Mouse (Mus musculus) liver, embryonic 14.5 days (tissue): Measurements from ENCODE around the gene Ppp1r18. TPM values are rescaled to one million over a fixed set of nuclear protein-coding genes. Genes with fewer than 3 reads are reported as not detected.

Experiments used
- ATAC-seq: fragments of 200-750 bp; cut with Nextera tagmentation; 2 replicates; pipeline ENCODE4 v1.8.0; 2017; ENCODE audit warnings: moderate number of reproducible peaks, mild to moderate bottlenecking, moderate library complexity; ENCODE audit not compliant: insufficient read depth
- DNase-seq, 3 experiments: peaks; one replicate each; pipeline ENCODE4 v3.0.0-alpha.2; 2012 to 2013; ENCODE audit warnings: low read depth in 3 of 3, low spot score in 3 of 3
- H3K27ac ChIP-seq: fragments of 300-500 bp; sonication (generic); 2 replicates; pipeline ENCODE4 v1.5.1; 2014; ENCODE audit warnings: moderate library complexity, mild to moderate bottlenecking, control low read depth, inconsistent platforms
- H3K27me3 ChIP-seq: fragments of 300-500 bp; sonication (generic); 2 replicates; pipeline ENCODE4 v1.6.1; 2014; ENCODE audit warnings: mild to moderate bottlenecking, low read length, moderate library complexity; ENCODE audit not compliant: control insufficient read depth, insufficient read depth
- H3K36me3 ChIP-seq: fragments of 300-500 bp; sonication (generic); replicated peaks from 2 replicates; pipeline ENCODE4 v1.6.1; 2014; ENCODE audit warnings: low read depth; ENCODE audit not compliant: control insufficient read depth, insufficient read depth
- H3K4me1 ChIP-seq, 2 experiments: fragments of 200-500 bp in 1 of 2; fragments of 300-500 bp in 1 of 2; sonication (generic) in 1 of 2; replicated peaks; 2 replicates each; pipeline ENCODE4 v1.6.1; 2012 to 2014; ENCODE audit warnings: antibody characterized with exemption in 1 of 2, inconsistent platforms in 1 of 2, low read length in 1 of 2; ENCODE audit not compliant: control insufficient read depth in 2 of 2, insufficient read depth in 2 of 2
- H3K4me2 ChIP-seq: fragments of 300-500 bp; sonication (generic); 2 replicates; pipeline ENCODE4 v1.6.1; 2014; ENCODE audit warnings: low read depth, mild to moderate bottlenecking, control low read depth, moderate library complexity
- H3K4me3 ChIP-seq, 2 experiments: fragments of 200-500 bp in 1 of 2; fragments of 300-500 bp in 1 of 2; sonication (generic) in 1 of 2; 2 replicates each; pipeline ENCODE4 v1.5.1; 2012 to 2014; ENCODE audit warnings: low read depth in 2 of 2, low read length in 2 of 2, mild to moderate bottlenecking in 2 of 2, control low read depth in 1 of 2, inconsistent platforms in 1 of 2, moderate library complexity in 1 of 2; ENCODE audit not compliant: insufficient read depth in 1 of 2
- H3K9ac ChIP-seq: fragments of 300-500 bp; sonication (generic); replicated peaks from 2 replicates; pipeline ENCODE4 v1.6.1; 2014; ENCODE audit warnings: mild to moderate bottlenecking, control low read depth, moderate library complexity
- H3K9me3 ChIP-seq: fragments of 300-500 bp; sonication (generic); 2 replicates; pipeline ENCODE4 v1.6.1; 2016; ENCODE audit warnings: low read length, mixed read lengths; ENCODE audit not compliant: control insufficient read depth
- CTCF ChIP-seq: IDR thresholded peaks from 2 replicates; pipeline ENCODE4 v1.5.1; 2016; ENCODE audit warnings: antibody characterized with exemption, low read depth, control low read depth
- EP300 ChIP-seq: IDR thresholded peaks from 2 replicates; pipeline ENCODE4 v1.6.1; 2016; ENCODE audit warnings: antibody characterized with exemption, low read depth
- WGBS: fragments of 180-500 bp; shearing (Covaris S2); extraction: QIAGEN DNeasy Blood & Tissue Kit; methylation state at CpG from one replicate; pipeline ENCODE4 v1.1.7; 2014; ENCODE audit not compliant: insufficient replicate concordance; 5-methylcytosine and 5-hydroxymethylcytosine counted together
- polyA plus RNA-seq, 2 experiments: library from polyadenylated mRNA; depleted of rRNA in 1 of 2; stranded (reverse) in 1 of 2; unstranded in 1 of 2; fragments of >200 nt; fragmentation: Nextera tagmentation in 1 of 2; extraction: Ambion mirVana in 1 of 2; gene quantifications; 2 replicates each; pipeline versions ENCODE4 v1.2.1 to v1.2.3; 2012 to 2014

Ppp1r18 gene
- polyA plus RNA-seq, 2 experiments, result 8.2 to 8.7 TPM

DNA sequence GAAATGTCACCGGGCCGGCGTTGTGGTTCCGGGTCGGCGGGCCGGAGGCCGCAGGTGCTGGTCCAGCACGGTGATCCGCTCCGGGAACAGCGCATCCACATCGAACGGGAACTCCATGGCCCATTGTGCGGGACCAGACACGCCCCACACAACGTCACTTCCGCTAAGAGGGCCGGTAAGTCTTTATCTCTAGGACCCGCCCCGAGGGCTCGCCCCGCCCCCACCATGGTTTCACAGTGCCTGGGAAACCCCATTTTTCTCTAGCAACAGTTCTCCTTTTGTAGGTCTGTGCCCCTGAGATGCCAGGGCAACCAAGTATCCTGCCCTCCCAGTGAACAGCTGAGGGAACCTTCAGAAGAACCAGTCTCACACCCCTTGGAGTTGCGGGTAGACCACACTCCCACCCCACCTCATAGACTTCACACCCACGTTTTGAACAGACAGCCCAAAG lies 44.6 kb downstream of the Ppp1r18 start, which contains the start of gene Atat1:
Gene Atat1 (minus strand): TSS at position 157 of the 451 bp plus-strand sequence.
- peak within 1 kb of the TSS; percentile 53 for H3K9ac ChIP-seq
- H3K27me3 ChIP-seq, result no peaks in the 10 kb centered on the region
- WGBS, result 2% methylated on average over 25 of the region's 25 CpGs
- H3K27ac ChIP-seq, result peak within 1 kb of the TSS; percentile 65
- H3K4me1 ChIP-seq, result peaks cover 12 to 18% of the 10 kb centered on the region in 2 experiments
- H3K4me2 ChIP-seq, result peak within 1 kb of the TSS; percentile 72
- H3K4me3 ChIP-seq, result peak within 1 kb of the TSS; percentile 69 to 92
- DNase-seq (peak; percentile 88 to 93 (median 88)), ATAC-seq (peak; percentile 85)
- no peak for TF ChIP-seq CTCF
- TF ChIP-seq EP300, result no peak
- H3K36me3 ChIP-seq, result peaks cover 26% of the 10 kb centered on the region
- H3K9me3 ChIP-seq, result no peaks in the 10 kb centered on the region

DNA sequence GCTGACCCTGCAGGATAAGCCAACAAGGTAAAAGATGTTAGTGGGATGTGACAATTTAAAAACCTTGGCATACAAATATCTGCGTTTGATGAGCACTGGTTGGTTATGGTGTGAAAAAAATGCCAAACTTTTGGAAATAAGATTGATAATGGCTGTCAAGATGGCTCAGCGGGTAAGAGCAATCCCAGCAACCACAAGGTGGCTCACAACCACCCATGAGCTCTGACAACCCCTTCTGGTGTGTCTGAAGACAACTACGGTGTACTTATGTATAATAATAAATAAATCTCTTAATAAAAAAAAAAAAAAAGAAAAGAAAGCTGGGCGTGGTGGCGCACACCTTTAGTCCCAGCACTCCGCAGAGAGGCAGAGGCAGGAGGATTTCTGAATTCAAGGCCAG lies 49.6 kb downstream of the Ppp1r18 start:
- Histone ChIP-seq H3K4me1 (peaks cover 11 to 21% of the 10 kb centered on the region in 2 experiments), H3K9ac (peak overlapping the region; percentile 78; the same call in 1 of the 2 replicates), H3K27me3 (no peaks in the 10 kb centered on the region), H3K4me3 (peak overlapping the region; percentile 85 to 88; a peak in 3 of 4 replicates), H3K9me3 (no peaks in the 10 kb centered on the region), H3K36me3 (peaks cover 33% of the 10 kb centered on the region), H3K27ac (no peak overlapping the region), H3K4me2 (peak overlapping the region; percentile 66)
- DNase-seq, result no peak
- 50% methylated on average over 6 of the region's 6 CpGs for WGBS
- no peak for TF ChIP-seq EP300
- TF ChIP-seq CTCF, result peak; percentile 29; the same call in 1 of the 2 replicates
- ATAC-seq, result no peak

DNA sequence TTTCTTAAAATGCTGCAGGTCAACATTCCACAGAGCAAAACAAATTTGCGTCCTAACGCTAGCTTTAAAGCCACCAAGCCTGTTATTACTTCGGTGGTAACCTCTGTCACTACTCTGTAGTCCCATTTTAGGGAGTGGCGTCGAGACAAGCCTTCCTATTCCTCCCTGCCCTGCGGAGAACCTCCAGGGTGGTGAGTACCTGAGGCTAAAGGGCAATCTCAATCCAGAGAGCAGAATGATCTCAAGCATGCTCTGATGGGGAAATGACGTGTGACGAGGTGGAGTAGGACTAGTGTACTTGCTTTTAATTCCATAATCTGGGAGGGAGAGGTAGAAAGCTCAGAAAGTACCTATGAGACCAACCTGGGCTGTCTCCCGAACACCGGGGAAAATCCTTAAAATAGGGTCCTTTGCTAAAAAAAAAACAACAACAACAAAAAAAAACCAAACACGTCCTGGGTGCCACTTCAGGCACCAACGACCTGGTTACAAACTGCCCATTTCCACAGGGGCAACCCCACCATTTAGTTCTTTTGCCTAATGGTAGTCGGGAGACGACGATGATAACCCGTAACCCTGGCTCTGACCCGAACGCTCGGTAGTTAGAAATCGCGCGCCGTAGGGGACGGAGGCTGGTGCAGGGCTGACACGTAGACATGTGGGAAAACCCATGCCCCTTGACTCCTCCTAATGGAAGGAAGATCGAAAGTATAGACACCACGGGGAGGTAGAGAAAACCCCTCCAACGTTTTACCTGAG lies 50.3 kb downstream of the Ppp1r18 start:
- H3K4me1 ChIP-seq, result peaks cover 16 to 25% of the 10 kb centered on the region in 2 experiments
- H3K4me3 ChIP-seq, result peak overlapping the region; percentile 85 to 88
- H3K4me2 ChIP-seq, result peak overlapping the region; percentile 66
- ATAC-seq, result peak; percentile 3
- WGBS, result 1% methylated on average over 28 of the region's 28 CpGs
- no peak for TF ChIP-seq CTCF
- no peak for TF ChIP-seq EP300
- no peaks in the 10 kb centered on the region for H3K9me3 ChIP-seq
- peak overlapping the region; percentile 61 for H3K27ac ChIP-seq
- H3K9ac ChIP-seq, result peak overlapping the region; percentile 78
- DNase-seq, result no peak
- H3K27me3 ChIP-seq, result no peaks in the 10 kb centered on the region
- H3K36me3 ChIP-seq, result peaks cover 33% of the 10 kb centered on the region

DNA sequence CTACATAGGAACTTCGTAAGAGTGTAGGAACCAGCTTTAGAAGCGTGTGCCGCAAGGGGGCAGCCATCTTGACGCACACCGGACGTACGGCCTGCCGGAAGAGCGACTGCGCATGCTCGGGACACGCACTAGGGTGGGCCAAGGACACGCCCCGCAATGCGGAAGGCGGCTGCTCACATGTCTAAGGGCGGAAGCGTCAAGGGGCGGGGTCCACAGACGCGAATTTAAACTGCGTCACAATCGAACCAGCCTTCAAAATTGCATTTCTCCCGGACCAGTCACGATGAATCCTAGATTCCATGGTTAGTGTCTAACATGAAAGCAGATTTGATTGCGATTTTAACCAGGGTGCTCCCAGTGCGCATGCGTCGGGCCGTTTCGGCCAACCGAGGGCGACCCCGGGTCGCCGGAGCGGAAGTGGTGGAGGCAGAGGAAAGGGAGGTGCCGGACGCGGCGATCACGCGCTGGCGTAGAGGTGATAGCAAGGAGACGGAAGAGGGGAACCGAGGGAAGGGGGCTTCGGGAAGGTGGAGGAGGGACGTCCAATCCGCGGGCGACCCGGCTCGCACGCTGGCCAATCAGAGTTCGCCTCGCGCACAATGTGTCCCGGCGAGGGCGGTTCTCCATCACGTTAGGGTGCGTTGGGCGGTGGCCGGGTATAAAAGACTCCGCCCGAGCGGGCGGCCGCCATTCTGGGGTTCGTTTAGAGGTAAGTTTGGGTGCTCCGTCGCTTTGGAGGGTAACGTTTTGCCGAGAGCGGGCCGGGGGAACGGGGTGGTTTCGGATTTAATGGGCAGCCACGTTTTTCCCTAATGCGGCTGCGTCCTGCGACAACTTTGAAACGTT lies 51.1 kb downstream of the Ppp1r18 start, which contains the start of the genes Mrps18b and Ppp1r10:
Gene Mrps18b (minus strand): TSS at position 93 of the 846 bp plus-strand sequence.
Gene Ppp1r10 (plus strand): TSS at position 138 of the 846 bp plus-strand sequence.
- Histone ChIP-seq H3K9me3 (no peaks in the 10 kb centered on the region), H3K36me3 (peaks cover 29% of the 10 kb centered on the region), H3K9ac (peak within 1 kb of the TSS; percentile 100), H3K27ac (peak within 1 kb of the TSS; percentile 97), H3K4me3 (peak within 1 kb of the TSS; percentile 86 to 88), H3K4me1 (peaks cover 22 to 31% of the 10 kb centered on the region in 2 experiments), H3K4me2 (peak within 1 kb of the TSS; percentile 96), H3K27me3 (no peaks in the 10 kb centered on the region)
- peak; percentile 86 for ATAC-seq
- under 1% methylated on average over 83 of the region's 83 CpGs for WGBS
- peak; percentile 97 to 98 (median 98) for DNase-seq
- TF ChIP-seq CTCF (peak; percentile 81), EP300 (peak; percentile 62; the same call in 1 of the 2 replicates)
